Mouse (Mus musculus) forebrain, embryonic 16.5 days (tissue): Measurements from ENCODE around the gene Gli1. TPM values are rescaled to one million over a fixed set of nuclear protein-coding genes. Genes with fewer than 3 reads are reported as not detected.

Experiments
- ATAC-seq: fragments of 200-750 bp; cut with Nextera tagmentation; 2 replicates; pipeline ENCODE4 v1.8.0; 2017; ENCODE audit warnings: mild to moderate bottlenecking, moderate library complexity
- H3K27ac ChIP-seq: fragments of 300-500 bp; sonication (generic); 2 replicates; pipeline ENCODE4 v1.5.1; 2014; ENCODE audit warnings: low read length, control low read depth
- H3K27me3 ChIP-seq: fragments of 300-500 bp; sonication (generic); replicated peaks from 2 replicates; pipeline ENCODE4 v1.6.1; 2014; ENCODE audit warnings: low read length; ENCODE audit not compliant: control insufficient read depth, insufficient read depth
- H3K36me3 ChIP-seq: fragments of 300-500 bp; sonication (generic); 2 replicates; pipeline ENCODE4 v1.6.1; 2014; ENCODE audit not compliant: control insufficient read depth, insufficient read depth
- H3K4me1 ChIP-seq: fragments of 300-500 bp; sonication (generic); replicated peaks from 2 replicates; pipeline ENCODE4 v1.6.1; 2014; ENCODE audit warnings: low read length; ENCODE audit not compliant: control insufficient read depth, insufficient read depth
- H3K4me2 ChIP-seq: fragments of 300-500 bp; sonication (generic); 2 replicates; pipeline ENCODE4 v1.6.1; 2014; ENCODE audit warnings: mild to moderate bottlenecking, low read length, control low read depth
- H3K4me3 ChIP-seq: fragments of 300-500 bp; sonication (generic); replicated peaks from 2 replicates; pipeline ENCODE4 v1.5.1; 2014; ENCODE audit warnings: mild to moderate bottlenecking, low read length, control low read depth
- H3K9ac ChIP-seq: fragments of 300-500 bp; sonication (generic); replicated peaks from 2 replicates; pipeline ENCODE4 v1.6.1; 2014; ENCODE audit warnings: low read depth, low read length, control low read depth
- H3K9me3 ChIP-seq: fragments of 300-500 bp; sonication (generic); 2 replicates; pipeline ENCODE4 v1.6.1; 2016; ENCODE audit warnings: low read length; ENCODE audit not compliant: control insufficient read depth
- WGBS: fragments of 180-500 bp; shearing (Covaris S2); extraction: QIAGEN DNeasy Blood & Tissue Kit; methylation state at CpG from one replicate; pipeline ENCODE4 v1.1.7; 2014; 5-methylcytosine and 5-hydroxymethylcytosine counted together
- polyA plus RNA-seq: library from polyadenylated mRNA; unstranded; fragments of >200 nt; fragmentation: Nextera tagmentation; extraction: Ambion mirVana; gene quantifications from 2 replicates; pipeline ENCODE4 v1.2.1, GENCODE M21; 2015

The Gli1 gene
- polyA plus RNA-seq, 1 experiment from 2014 or later: 1.4 TPM

DNA sequence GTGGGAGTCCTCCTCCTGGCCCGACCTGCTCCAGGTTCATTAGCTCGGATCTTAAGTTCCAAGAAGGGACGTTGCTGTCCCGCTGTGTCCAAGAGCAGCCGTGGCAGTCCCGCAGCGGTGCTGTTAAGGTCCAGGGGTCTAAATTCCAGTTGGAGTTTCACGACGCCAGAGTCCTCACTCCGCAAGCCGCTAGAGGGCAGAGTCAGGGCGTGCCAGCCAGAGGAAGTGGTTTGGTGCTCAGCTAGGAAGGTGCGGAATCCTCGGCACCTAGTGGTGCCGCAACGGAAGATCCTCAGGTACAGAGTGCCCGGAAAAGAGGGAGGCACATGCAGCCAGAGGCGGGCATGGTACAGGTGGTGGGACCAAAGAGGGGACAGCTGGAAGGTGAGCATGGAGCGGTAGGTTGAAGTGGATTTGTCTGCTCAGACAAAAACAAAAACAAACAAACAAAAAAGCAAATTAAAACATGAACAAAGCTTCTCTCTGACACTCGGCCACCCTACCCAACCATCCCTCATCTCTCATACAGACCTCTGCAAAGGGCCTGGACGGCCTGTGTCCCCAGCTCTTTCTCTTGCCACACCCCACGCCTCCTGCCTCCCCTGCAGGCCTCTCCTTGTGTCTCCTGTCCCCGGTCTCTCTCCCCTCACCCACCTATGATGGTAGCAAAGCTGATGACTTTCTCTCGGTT is 9.0 kb upstream of the Gli1 start:
- ATAC-seq: peak; percentile 67
- peak overlapping the region; percentile 21; the same call in 1 of the 2 replicates for H3K4me3 ChIP-seq
- 12% methylated on average over 24 of the region's 24 CpGs for WGBS
- 0 out of 2 replicates have a peak overlapping the region, but pooled peaks have one; percentile 12 for H3K9ac ChIP-seq
- H3K4me2 ChIP-seq: peak overlapping the region; percentile 40; the same call in 1 of the 2 replicates
- H3K4me1 ChIP-seq: no peaks in the 10 kb centered on the region
- no peaks in the 10 kb centered on the region for H3K9me3 ChIP-seq
- no peaks in the 10 kb centered on the region; the same call in 1 of the 2 replicates for H3K27me3 ChIP-seq
- no peak overlapping the region for H3K27ac ChIP-seq
- no peaks in the 10 kb centered on the region for H3K36me3 ChIP-seq

DNA sequence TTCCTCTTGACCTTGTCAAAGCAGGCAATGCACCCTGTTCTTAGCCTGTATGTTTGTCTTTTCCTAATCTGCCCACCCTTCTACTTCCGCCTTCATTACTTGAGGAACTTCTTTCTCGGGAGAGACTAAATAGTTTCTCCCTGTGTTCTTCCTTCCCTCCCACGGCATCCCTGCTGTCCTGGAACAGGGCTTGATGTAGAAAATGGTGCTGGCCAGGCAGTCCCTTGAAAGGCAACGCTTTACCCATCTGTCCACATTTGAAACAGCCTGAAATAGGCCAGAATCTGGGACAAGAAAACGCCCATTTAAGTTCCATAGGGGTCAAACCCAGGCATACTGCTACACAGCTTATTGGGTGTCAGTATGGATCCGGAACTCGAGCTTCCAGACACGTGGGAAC is 8.0 kb upstream of the Gli1 start:
- Histone ChIP-seq H3K27me3 (no peaks in the 10 kb centered on the region; the same call in 1 of the 2 replicates), H3K9me3 (no peaks in the 10 kb centered on the region), H3K9ac (no peak overlapping the region), H3K4me2 (no peak overlapping the region), H3K4me1 (no peaks in the 10 kb centered on the region), H3K36me3 (no peaks in the 10 kb centered on the region), H3K4me3 (no peak overlapping the region), H3K27ac (no peak overlapping the region)
- 0 out of 2 replicates have a peak, but pooled peaks have one; percentile 26 for ATAC-seq
- 81% methylated on average over 8 of the region's 8 CpGs for WGBS

DNA sequence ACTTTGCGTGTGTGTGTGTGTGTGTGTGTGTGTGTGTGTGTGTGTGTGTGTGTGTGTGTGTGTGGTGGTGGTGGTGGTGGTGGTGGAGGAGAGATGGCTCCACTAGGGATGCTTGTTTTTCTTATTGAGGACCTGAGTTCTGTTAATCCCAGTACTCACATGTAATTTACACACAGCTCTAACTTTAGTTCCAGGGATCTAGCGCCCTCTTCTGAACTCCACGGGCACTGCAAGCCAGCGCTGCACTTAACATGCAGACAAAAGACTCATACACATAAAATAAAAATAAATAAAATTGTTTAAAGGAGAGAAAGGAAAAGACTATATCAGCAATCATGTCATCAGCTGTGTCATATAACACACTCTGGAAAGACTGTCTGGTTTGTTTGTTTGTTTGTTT is 7.2 kb upstream of the Gli1 start:
- WGBS: 74% methylated on average over 4 of the region's 4 CpGs
- Histone ChIP-seq H3K4me1 (no peaks in the 10 kb centered on the region), H3K27me3 (no peaks in the 10 kb centered on the region; the same call in 1 of the 2 replicates), H3K9ac (no peak overlapping the region), H3K4me2 (no peak overlapping the region), H3K4me3 (no peak overlapping the region), H3K36me3 (no peaks in the 10 kb centered on the region), H3K9me3 (no peaks in the 10 kb centered on the region), H3K27ac (no peak overlapping the region)
- ATAC-seq: no peak

DNA sequence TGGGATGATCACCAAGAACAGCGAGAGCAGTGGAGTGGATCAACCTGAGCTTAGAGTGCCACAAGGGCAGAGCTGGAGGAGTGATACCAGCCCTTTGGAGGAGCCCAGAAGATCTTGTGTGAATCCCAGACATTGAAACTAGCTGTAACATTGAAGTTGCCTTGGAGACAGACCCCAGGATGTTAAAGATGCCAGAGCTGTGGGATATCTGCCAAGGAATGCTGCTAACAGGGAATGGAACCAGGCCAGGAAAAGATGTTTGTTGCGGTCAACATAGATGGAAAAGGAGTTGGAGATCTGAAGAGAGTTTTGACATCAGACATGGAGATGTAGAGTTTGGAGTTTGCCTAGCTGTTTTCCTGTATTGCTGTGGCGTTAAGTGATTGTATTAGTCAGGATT is 4.4 kb upstream of the Gli1 start:
- Histone ChIP-seq H3K4me3 (no peak overlapping the region), H3K27ac (no peak overlapping the region), H3K9me3 (no peaks in the 10 kb centered on the region), H3K36me3 (no peaks in the 10 kb centered on the region), H3K27me3 (peaks cover 11% of the 10 kb centered on the region), H3K9ac (no peak overlapping the region), H3K4me1 (peaks cover 14% of the 10 kb centered on the region), H3K4me2 (no peak overlapping the region)
- no peak for ATAC-seq
- WGBS: 75% methylated on average over 3 of the region's 3 CpGs

DNA sequence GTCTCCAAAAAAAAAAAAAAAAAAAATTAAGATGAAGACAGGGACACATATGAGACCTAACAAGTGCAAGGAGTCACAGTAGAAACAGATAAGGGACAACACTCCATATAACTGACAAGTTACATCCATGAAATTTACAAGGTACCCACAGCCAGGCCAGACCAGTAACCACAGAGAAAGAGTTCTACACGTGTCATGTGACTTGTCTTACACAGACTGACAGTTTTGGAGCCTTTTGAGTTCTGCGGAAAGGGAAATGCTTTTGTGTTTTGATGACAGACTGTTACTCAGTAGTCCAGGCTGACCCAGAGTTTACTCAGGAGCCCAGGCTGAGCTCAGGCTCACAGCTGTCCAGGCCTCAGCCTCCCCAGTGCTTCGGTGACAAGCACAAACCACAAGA is 1.3 kb upstream of the Gli1 start:
- Histone ChIP-seq H3K36me3 (no peaks in the 10 kb centered on the region), H3K4me3 (no peak overlapping the region), H3K9me3 (no peaks in the 10 kb centered on the region), H3K27me3 (peaks cover 22% of the 10 kb centered on the region), H3K27ac (no peak overlapping the region), H3K9ac (no peak overlapping the region), H3K4me2 (no peak overlapping the region), H3K4me1 (peaks cover 39% of the 10 kb centered on the region)
- no peak for ATAC-seq
- 66% methylated on average over 3 of the region's 3 CpGs for WGBS

DNA sequence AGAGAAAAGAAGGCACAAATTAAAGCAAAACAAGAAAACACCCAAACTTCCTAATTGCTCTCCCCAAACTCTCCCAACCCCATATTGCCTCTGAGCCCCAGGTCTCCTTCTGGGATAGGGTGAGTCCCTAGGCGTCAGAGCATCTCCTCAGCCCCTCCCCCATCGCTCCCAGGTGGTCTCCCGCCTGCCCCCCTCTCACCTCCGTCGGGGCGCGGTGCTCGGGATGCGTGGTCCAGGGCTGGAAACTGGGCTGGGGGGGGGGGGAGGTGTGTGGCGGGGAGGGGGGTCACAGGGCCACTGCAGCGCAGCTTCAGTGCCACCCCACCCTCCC is 449 bp downstream of the Gli1 start:
- 0% methylated on average over 9 of the region's 11 CpGs for WGBS
- Histone ChIP-seq H3K9me3 (no peaks in the 10 kb centered on the region), H3K27ac (no peak overlapping the region), H3K36me3 (no peaks in the 10 kb centered on the region), H3K9ac (no peak overlapping the region), H3K4me3 (peak overlapping the region; percentile 34), H3K4me1 (peaks cover 39% of the 10 kb centered on the region), H3K27me3 (peaks cover 22% of the 10 kb centered on the region), H3K4me2 (peak overlapping the region; percentile 51)
- no peak for ATAC-seq

DNA sequence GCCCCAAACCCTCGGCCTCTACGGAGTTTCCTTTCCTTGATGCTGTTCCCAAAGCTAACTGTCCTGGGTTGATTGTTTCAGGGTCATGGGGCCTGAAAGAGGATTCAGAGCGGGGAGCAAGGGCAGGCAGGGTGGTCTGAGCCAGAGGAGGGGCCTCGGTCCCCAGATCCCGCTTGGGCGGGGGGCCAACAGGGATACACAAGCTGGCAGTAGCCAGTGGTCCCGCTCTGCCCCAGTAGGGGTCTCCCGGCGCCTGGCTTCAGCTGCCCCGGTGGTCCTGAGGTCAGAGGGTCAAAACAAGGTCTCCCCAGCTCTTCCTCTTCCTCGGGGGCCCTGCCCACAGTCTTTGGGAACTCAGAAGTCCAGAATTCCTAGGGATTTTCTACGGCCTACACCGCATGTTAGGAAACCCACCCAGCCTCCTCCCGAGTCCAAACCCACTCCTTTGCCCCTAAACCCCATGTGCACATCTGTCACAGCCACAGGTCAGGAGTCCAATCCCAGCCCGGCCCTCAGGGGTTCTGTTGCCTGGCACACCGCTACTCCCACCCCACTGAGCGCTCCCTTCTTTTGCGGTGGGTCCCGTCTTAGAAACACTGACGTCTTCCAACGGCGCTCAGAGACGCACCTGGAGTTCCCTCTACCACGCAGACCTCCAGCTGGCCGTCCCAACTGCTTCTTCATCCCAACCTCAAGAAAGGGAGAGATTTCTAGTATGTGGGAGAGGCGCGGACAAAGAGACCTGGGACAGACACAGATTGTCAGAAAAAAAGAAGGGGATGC is 1.0 kb downstream of the Gli1 start:
- H3K9ac ChIP-seq: 0 out of 2 replicates have a peak overlapping the region, but pooled peaks have one; percentile 17
- under 1% methylated on average over 27 of the region's 27 CpGs for WGBS

DNA sequence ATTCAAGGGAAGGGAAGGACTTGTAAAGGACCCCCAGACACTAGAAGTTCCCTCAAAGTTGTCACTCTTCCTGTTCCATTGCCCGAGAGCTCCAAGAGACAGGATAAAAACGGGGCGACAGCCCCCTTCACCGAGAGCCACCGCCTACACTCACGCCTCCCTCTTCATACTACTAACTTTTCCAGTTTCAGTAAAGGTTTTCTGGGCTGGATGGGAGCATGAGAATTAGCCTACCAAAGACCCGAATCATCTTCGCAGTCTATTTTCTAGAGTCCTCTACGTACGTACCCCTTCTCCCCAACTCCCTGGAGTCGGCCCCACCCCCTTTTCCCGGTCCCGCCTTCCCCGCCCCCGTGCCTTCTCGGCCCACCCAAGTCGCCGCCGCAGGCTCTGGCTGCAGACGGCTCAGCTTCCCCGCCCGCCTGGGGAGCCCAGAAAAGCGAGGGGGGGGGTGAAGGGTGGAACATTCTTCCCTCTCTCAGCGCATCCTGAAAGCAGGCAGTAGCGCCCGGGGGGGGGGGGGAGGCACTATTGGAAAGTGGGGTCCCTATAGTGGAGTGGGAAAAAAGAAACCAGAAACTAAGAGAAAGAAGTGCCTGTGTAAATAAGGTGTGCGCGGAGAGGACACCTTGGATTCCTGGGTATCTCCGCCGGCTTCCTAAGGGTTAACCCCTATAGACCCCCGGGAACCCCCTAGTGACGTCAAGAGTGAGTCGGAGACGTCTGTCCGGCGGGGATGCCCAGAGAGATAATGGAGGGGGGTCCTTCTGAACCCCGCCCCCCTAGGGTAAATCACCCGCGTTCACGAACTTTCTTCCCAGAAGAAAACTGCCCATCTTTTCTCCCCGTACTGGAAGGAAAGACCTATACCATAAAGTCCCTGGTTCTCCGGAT is 1.8 kb downstream of the Gli1 start:
- under 1% methylated on average over 39 of the region's 42 CpGs for WGBS
- Histone ChIP-seq H3K27ac (no peak overlapping the region), H3K9ac (peak overlapping the region; percentile 28), H3K27me3 (peaks cover 22% of the 10 kb centered on the region), H3K36me3 (no peaks in the 10 kb centered on the region), H3K4me3 (peak overlapping the region; percentile 27), H3K4me1 (peaks cover 39% of the 10 kb centered on the region), H3K4me2 (peak overlapping the region; percentile 54), H3K9me3 (no peaks in the 10 kb centered on the region)
- ATAC-seq: peak; percentile 30; the same call in 1 of the 2 replicates

More for the DNA sequence above, 1.0 kb downstream of the Gli1 start:
- ATAC-seq: no peak
- Histone ChIP-seq H3K9me3 (no peaks in the 10 kb centered on the region), H3K27ac (no peak overlapping the region), H3K27me3 (peaks cover 22% of the 10 kb centered on the region), H3K36me3 (no peaks in the 10 kb centered on the region), H3K4me1 (peaks cover 39% of the 10 kb centered on the region), H3K4me3 (peak overlapping the region; percentile 34), H3K4me2 (peak overlapping the region; percentile 54)
